Mouse (Mus musculus): ENCODE results near the gene Ppp1r15b. TPM values are rescaled to one million over a fixed set of nuclear protein-coding genes. Genes with fewer than 3 reads are reported as not detected.

Ppp1r15b gene
- polyA plus RNA-seq, 1 experiment, result 2.5 TPM

GRCm38 (mm10) chr1:133089415-133089814 lies 41.5 kb upstream of the Ppp1r15b start:
- Histone ChIP-seq H3K27me3 (ENCODE audit: control insufficient read depth) (no peaks in the 10 kb centered on the region), H3K4me3 (replicated peaks) (no peak overlapping the region), H3K9me3 (ENCODE audit: control insufficient read depth, low read length) (no peaks in the 10 kb centered on the region), H3K4me1 (ENCODE audit: control insufficient read depth) (peaks cover 15% of the 10 kb centered on the region), H3K36me3 (ENCODE audit: control insufficient read depth) (no peaks in the 10 kb centered on the region)
- TF ChIP-seq TAL1 (IDR thresholded peaks at IDR 0.05; ENCODE audit: low read length) (no peak), GATA1 (IDR thresholded peaks at IDR 0.05; ENCODE audit: low read length) (no peak)

- Histone ChIP-seq H3K4me1 (ENCODE audit: control insufficient read depth) (peaks cover 4% of the 10 kb centered on the region; the same call in 1 of the 2 replicates), H3K27me3 (ENCODE audit: control insufficient read depth) (no peaks in the 10 kb centered on the region), H3K36me3 (ENCODE audit: control insufficient read depth) (no peaks in the 10 kb centered on the region), H3K9me3 (ENCODE audit: control insufficient read depth, low read length) (no peaks in the 10 kb centered on the region), H3K4me3 (replicated peaks) (no peak overlapping the region)
- no peak for TF ChIP-seq GATA1 (IDR thresholded peaks at IDR 0.05; ENCODE audit: low read length)
These were observed 40.3 kb upstream of the Ppp1r15b start for GRCm38 (mm10) chr1:133090641-133091040.

GRCm38 (mm10) chr1:133091483-133091882 lies 39.5 kb upstream of the Ppp1r15b start:
- H3K36me3 ChIP-seq (ENCODE audit: control insufficient read depth), result no peaks in the 10 kb centered on the region
- peaks cover 4% of the 10 kb centered on the region; the same call in 1 of the 2 replicates for H3K4me1 ChIP-seq (ENCODE audit: control insufficient read depth)
- H3K9me3 ChIP-seq (ENCODE audit: control insufficient read depth, low read length), result no peaks in the 10 kb centered on the region
- no peak for TF ChIP-seq TAL1 (IDR thresholded peaks at IDR 0.05; ENCODE audit: low read length)
- TF ChIP-seq GATA1 (IDR thresholded peaks at IDR 0.05; ENCODE audit: low read length), result no peak
- no peak overlapping the region for H3K4me3 ChIP-seq (replicated peaks)
- no peaks in the 10 kb centered on the region for H3K27me3 ChIP-seq (ENCODE audit: control insufficient read depth)

- TF ChIP-seq TAL1 (IDR thresholded peaks at IDR 0.05; ENCODE audit: low read length) (no peak), GATA1 (IDR thresholded peaks at IDR 0.05; ENCODE audit: low read length) (no peak)
- H3K36me3 ChIP-seq (ENCODE audit: control insufficient read depth), result no peaks in the 10 kb centered on the region
These were observed 37.2 kb upstream of the Ppp1r15b start for GRCm38 (mm10) chr1:133093719-133094118.

GRCm38 (mm10) chr1:133100980-133101798 lies 29.8 kb upstream of the Ppp1r15b start:
- no peaks in the 10 kb centered on the region for H3K36me3 ChIP-seq (ENCODE audit: control insufficient read depth)
- H3K4me1 ChIP-seq (ENCODE audit: control insufficient read depth), result peaks cover 6% of the 10 kb centered on the region
- H3K27me3 ChIP-seq (ENCODE audit: control insufficient read depth), result no peaks in the 10 kb centered on the region
- no peak overlapping the region for H3K4me3 ChIP-seq (replicated peaks)
- no peaks in the 10 kb centered on the region for H3K9me3 ChIP-seq (ENCODE audit: control insufficient read depth, low read length)
- TF ChIP-seq GATA1 (IDR thresholded peaks at IDR 0.05; ENCODE audit: low read length) (no peak), TAL1 (IDR thresholded peaks at IDR 0.05; ENCODE audit: low read length) (no peak)

More at GRCm38 (mm10) chr1:133093719-133094118, 37.2 kb upstream of the Ppp1r15b start:
- Histone ChIP-seq H3K9me3 (ENCODE audit: control insufficient read depth, low read length) (no peaks in the 10 kb centered on the region), H3K27me3 (ENCODE audit: control insufficient read depth) (no peaks in the 10 kb centered on the region), H3K4me3 (replicated peaks) (no peak overlapping the region), H3K4me1 (ENCODE audit: control insufficient read depth) (no peaks in the 10 kb centered on the region)

GRCm38 (mm10) chr1:133102108-133102507 lies 28.8 kb upstream of the Ppp1r15b start:
- Histone ChIP-seq H3K36me3 (ENCODE audit: control insufficient read depth) (no peaks in the 10 kb centered on the region), H3K27me3 (ENCODE audit: control insufficient read depth) (no peaks in the 10 kb centered on the region), H3K4me1 (ENCODE audit: control insufficient read depth) (peaks cover 6% of the 10 kb centered on the region)

GRCm38 (mm10) chr1:133103315-133103714 lies 27.6 kb upstream of the Ppp1r15b start:
- Histone ChIP-seq H3K4me3 (replicated peaks) (no peak overlapping the region), H3K36me3 (ENCODE audit: control insufficient read depth) (no peaks in the 10 kb centered on the region), H3K9me3 (ENCODE audit: control insufficient read depth, low read length) (no peaks in the 10 kb centered on the region), H3K4me1 (ENCODE audit: control insufficient read depth) (peaks cover 6% of the 10 kb centered on the region), H3K27me3 (ENCODE audit: control insufficient read depth) (no peaks in the 10 kb centered on the region)
- TF ChIP-seq GATA1 (IDR thresholded peaks at IDR 0.05; ENCODE audit: low read length) (no peak), TAL1 (IDR thresholded peaks at IDR 0.05; ENCODE audit: low read length) (no peak)

More at GRCm38 (mm10) chr1:133102108-133102507, 28.8 kb upstream of the Ppp1r15b start:
- no peak for TF ChIP-seq TAL1 (IDR thresholded peaks at IDR 0.05; ENCODE audit: low read length)
- no peak for TF ChIP-seq GATA1 (IDR thresholded peaks at IDR 0.05; ENCODE audit: low read length)
- Histone ChIP-seq H3K4me3 (replicated peaks) (no peak overlapping the region), H3K9me3 (ENCODE audit: control insufficient read depth, low read length) (no peaks in the 10 kb centered on the region)

- no peak overlapping the region for H3K4me3 ChIP-seq (replicated peaks)
- H3K4me1 ChIP-seq (ENCODE audit: control insufficient read depth), result peaks cover 6% of the 10 kb centered on the region
- H3K36me3 ChIP-seq (ENCODE audit: control insufficient read depth), result no peaks in the 10 kb centered on the region
- no peaks in the 10 kb centered on the region for H3K9me3 ChIP-seq (ENCODE audit: control insufficient read depth, low read length)
- no peaks in the 10 kb centered on the region for H3K27me3 ChIP-seq (ENCODE audit: control insufficient read depth)
- no peak for TF ChIP-seq TAL1 (IDR thresholded peaks at IDR 0.05; ENCODE audit: low read length)
- TF ChIP-seq GATA1 (IDR thresholded peaks at IDR 0.05; ENCODE audit: low read length), result no peak
These were observed 27.1 kb upstream of the Ppp1r15b start for GRCm38 (mm10) chr1:133103871-133104270.

- no peaks in the 10 kb centered on the region; the same call in 1 of the 2 replicates for H3K36me3 ChIP-seq (ENCODE audit: control insufficient read depth)
- H3K9me3 ChIP-seq (ENCODE audit: control insufficient read depth, low read length), result peaks cover 4% of the 10 kb centered on the region
- H3K4me1 ChIP-seq (ENCODE audit: control insufficient read depth), result peaks cover 36% of the 10 kb centered on the region
- H3K27me3 ChIP-seq (ENCODE audit: control insufficient read depth), result no peaks in the 10 kb centered on the region
- H3K4me3 ChIP-seq (replicated peaks), result no peak overlapping the region
- TF ChIP-seq GATA1 (IDR thresholded peaks at IDR 0.05; ENCODE audit: low read length), result no peak
These were observed 14.8 kb upstream of the Ppp1r15b start for GRCm38 (mm10) chr1:133116108-133116507.
